Mouse (Mus musculus) layer of hippocampus, postnatal 36 days (tissue): ENCODE data around the gene Mrtfa. TPM values are rescaled to one million over a fixed set of nuclear protein-coding genes. Genes with fewer than 3 reads are reported as not detected.

ENCODE experiments used
- DNase-seq, 2 experiments: peaks; one replicate each; pipeline ENCODE4 v3.0.0; 2022
- total RNA-seq, 2 experiments: library from RNA; stranded (reverse); gene quantifications; 2 replicates each; pipeline ENCODE4 v1.2.3; 2021

Gene Mrtfa
- total RNA-seq, 2 experiments from 2014 or later: 96.1 to 121 TPM

DNA sequence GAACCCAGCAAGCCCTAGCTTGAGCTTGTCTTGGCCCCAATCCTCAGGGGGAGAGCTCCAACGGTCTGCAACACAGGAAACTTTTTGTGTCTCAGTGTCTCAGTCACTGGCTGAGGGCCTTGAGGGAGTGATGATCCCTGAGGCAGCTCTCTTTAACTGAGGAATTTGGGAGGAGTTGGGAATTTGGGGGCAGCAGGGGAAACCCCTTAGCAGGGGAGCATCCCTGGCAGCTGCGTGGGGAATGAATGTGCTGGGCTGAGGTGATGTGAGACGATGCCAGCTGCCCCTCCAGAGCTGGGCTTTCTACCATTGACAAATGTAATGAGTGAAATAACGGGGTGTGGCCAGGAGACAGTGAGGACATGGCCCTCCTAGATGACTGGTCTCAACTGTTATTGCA lies 4.9 kb upstream of the Mrtfa start:
- DNase-seq: no peak

DNA sequence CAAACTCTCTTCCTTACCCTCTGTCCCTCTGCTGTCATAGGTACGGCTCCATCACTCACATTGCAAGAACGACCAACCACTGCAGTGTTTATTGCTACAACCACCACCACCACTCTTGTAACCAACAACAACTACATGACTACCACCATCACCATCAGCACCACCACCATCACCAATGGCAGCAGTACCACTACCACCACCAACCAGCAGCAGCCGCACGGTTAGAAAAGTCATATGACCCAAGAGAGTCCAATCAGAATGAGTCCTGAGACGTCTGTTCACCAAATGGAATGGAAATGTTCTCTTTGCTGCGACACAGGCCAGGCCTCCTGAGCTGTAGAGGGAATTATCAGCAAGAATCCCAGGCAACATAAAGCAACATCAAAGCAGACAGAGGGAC lies 4.2 kb upstream of the Mrtfa start:
- DNase-seq: no peak

DNA sequence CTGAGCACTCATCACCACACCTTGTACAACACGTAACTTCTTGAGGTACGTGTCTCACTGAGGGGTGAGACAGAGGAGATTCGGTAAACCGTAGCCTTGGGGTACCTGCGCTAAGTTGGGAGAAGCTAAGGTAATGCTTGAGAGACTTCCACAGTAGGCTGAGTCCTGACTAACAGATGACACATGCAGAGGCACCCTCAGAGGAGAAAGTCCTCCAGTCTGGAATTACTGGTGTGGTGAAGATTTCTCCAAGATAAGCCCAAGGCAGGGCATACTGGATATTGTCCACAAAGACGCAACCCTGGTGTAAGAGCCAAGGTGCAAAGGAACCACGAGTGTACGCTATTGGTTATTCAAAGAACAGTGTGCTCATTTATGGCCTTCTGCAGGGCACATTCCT lies 2.3 kb upstream of the Mrtfa start:
- DNase-seq: no peak

DNA sequence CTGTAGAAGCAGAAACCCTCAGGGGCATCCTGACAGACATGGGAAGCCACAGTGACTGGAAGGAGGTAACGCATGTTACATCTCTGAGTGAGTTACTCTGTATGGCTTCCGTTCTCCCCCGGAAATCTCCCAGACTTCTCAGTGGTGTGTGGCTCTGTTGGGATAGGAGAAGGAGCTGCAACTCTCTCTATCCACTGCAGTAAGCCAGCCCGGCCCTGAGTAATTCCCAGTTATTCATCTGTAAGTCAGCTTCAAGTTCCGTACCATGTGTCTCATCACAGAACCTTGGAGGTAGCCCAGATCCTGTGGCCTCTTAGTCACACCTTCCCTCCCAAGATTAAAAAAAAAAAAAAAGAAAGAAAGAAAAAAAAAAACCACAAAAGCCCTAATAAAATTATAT lies 1.8 kb upstream of the Mrtfa start:
- no peak for DNase-seq

DNA sequence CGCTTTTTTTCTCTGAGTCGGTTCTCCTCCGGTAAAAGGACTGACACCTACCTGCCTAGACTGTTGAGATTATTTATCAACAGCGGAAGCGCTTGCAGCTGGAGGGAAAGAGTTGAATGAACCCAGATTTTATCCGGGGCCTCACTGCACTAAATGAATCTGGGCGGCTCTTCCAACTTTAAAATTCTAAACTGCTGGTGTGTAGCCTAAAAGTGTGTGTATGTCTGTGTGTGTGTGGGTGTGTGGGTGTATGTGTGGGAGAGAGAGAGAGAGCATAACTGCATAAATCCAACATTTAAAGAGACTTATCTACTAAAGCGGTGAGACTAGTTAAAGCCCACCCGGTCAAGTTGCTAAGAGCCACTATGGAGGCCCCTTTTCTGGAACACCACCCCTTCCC lies 746 bp upstream of the Mrtfa start:
- peak in 1 of 2 experiments; percentile 23 for DNase-seq

DNA sequence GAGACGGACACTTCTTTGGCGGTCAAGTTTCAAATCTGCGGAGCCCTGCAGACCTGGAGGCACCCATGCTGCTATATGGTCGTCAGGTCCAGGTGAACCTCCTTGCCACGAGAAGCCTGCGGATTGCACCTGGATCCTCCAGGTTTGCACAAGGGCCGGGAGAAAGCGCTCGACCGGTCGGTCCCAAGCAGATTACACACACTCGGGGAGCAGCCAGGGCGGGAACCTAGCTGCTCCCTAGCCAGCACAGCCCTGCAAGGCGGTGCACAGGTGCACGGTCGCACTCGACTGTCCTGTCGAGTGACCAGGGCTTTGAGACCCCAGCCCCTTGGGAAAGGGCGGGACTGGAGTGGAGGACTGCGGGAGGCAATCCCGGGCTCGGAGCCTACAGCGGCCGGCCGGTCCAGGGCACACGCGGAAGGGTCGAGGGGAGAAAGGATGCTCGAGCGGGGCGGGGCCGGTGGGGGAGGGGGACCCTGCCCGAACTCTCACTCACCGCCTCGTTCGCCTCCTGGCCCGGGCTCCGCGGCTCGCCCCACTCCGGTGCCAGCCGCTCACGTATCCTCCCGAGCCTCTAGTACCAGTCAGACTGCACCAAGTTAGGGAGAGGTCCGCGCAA lies 437 bp downstream of the Mrtfa start:
- peak in 1 of 2 experiments; percentile 21 for DNase-seq

DNA sequence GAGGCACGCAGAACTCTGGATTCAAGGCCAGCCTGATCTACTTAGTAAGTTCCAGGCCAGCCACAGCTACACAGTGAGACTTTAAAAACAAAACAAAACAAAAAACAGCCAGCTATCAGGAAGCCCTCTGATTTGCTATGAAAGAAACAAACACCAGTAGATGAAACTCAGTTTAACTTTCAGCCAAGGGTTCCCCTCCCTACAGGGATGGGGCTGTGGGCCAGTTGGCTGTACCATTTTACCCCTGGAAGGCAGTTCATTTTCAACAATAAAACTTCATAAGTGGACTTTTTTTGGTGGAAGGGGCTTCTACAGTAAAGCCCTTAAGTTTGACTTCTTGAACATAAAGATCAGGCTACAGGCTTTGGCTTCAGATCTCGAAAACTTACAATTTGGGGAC lies 1.5 kb downstream of the Mrtfa start:
- no peak for DNase-seq

DNA sequence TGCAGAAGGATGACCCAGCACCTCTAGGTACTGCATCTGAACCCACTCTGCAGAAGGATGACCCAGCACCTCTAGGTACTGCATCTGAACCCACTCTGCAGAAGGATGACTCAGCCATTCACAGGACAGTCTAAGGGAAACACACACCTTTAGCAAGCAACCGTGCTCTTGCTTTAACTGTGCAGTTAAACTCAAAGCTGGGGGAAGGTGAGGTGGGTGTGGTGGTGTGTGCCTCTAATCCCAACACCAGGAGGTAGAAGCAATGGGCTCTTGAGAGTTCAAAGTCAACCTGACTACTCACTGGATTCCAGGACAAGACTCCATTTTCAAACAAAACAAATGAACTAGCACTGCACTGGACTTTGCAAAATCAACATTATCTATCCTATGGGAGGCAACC lies 5.6 kb downstream of the Mrtfa start:
- DNase-seq: no peak

DNA sequence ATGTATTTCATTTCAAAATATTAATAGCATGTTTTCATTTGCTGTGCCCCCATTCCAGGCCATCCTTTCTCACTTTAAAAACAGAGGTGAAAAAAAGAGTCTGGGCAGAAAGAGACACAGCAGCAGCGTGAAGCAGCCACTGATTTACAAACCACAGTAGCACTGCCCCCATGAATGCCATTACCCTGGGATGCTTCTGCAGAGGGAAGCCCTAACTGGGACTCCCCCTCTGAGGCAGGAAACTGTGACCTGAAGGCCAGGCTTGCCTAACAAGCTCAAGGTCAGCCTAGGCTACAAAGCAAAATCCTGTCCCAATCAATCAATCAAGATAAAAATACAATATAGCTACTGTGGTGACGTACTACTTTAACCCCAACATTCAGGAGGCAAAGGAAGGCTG lies 9.3 kb downstream of the Mrtfa start:
- no peak for DNase-seq

DNA sequence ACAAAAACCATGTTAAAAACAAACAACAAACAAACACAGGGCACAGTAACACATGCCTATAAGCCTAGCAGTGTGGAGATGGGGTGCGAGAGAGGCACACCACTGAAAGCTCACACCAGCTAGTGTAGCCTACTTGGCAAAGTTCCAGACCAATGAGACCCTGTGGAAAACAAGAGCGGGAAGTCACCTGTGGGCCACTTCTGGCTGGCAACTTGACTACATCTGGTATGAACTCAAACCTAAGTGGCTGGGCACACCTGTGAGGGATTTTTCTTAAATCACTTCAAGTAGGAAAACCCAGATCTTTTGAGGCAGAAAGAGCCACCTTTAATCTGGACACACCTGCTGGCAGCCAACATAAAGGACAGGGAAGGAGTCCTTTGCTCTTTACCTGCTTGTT lies 11.0 kb downstream of the Mrtfa start:
- no peak for DNase-seq

DNA sequence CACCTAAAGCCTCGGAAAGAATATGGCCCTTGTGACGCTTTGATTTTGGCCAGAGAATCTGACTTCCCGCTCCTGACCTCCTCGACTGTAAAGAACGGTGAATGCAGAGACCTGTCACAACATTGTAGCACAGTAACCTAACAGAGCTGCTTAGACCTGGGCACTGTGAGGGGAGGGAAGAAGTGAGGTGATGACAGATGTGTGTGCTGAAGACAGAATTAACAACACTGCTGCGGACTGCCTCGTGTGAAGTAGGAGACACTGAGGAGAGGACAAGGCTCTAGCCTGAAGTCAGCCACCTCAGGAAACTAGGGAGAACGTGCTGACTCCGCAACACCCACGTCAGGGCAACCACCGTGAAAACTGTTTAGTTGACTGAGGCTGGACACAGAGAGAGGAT lies 11.9 kb downstream of the Mrtfa start:
- DNase-seq: no peak

DNA sequence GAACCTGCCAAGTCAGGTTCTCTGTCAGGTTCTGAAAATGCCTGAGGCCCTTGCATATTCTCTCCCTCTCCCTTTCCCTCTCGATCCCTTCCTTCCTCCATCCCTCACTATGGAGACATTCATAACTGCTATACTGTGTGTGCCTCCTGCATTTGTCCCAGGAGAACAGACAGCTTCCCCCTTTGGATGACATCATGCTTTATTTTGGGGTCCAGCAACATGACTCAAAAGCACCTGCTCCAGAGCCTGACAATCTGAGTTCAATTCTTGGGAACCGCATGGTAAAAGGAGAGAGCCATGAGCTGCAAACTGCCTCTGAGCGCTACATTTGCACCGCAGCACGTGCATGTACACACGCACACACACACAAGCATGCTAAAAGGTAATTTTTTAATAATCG lies 12.7 kb downstream of the Mrtfa start:
- DNase-seq: no peak

DNA sequence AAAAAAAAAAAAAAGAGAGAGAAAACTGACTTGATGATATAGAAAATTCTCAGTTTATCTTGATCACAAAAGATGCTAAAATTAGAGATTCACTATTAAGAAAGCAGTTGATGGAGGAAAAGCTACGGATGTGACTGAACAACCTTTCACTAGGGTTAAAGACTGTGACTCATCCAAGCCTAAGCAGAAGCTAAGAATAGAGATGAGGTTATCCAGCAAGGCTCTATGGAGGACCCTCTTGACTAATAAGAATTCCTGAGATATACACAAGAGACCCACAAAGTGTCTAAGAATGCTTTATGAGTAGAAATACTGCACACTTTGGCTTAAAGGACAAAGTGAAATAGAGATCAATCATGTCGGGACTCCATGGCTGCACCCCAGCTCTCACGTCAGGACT lies 14.9 kb downstream of the Mrtfa start:
- DNase-seq: no peak

DNA sequence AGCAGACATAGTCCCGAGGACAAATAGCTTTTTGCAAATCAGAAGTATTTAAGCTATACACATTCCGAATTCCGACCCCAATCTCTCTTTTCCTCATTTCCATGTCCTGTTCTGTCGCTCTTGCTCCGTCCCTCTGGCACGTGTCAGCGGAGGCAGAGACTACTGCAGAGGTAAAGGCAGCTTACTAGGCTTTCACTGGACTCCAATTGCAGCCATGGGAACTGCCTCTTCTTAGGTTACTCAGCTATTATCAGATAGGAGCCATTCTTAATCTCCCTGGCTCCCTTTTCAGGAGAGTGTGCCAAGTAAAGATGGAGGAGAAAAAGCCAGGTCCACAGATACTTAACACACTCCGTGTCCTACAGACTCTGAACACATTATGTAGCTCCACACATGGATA lies 18.3 kb downstream of the Mrtfa start:
- DNase-seq: no peak

DNA sequence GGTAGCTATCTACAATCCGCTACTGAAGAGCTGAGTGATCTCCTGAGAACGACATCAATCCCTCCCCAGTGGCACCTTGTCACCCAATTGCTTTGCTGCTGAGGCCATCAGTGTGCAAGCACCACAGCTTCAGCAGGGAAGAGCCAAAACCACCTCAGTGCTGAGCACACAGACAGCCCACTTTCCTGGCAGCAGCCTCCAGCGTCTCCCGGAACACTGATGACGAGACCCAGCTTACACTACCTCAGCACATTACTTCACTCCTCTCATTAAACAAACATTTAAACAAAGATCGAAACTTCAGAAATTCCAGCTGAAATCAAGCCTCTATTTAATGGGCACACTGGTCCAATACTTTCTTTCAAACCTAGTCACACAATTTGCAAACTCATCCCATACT lies 21.8 kb downstream of the Mrtfa start:
- no peak for DNase-seq

DNA sequence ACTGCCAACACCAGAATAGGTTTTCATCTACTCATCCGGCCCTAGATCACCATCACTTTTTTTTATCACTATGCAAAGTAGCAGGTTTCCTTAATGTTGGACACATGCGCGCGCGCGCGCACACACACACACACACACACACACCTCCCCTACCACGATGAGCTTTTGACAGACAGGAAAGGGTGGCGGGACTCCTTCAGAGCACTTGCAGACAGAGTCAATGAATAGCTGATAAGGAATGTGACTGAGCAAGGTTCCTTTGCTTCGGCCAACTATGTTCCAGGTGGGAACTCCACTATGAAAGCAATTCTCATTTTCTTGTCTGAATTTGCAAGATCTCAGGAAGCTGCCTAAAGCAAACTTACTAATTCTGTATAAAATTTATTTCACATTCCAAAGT lies 22.7 kb downstream of the Mrtfa start:
- DNase-seq: no peak

DNA sequence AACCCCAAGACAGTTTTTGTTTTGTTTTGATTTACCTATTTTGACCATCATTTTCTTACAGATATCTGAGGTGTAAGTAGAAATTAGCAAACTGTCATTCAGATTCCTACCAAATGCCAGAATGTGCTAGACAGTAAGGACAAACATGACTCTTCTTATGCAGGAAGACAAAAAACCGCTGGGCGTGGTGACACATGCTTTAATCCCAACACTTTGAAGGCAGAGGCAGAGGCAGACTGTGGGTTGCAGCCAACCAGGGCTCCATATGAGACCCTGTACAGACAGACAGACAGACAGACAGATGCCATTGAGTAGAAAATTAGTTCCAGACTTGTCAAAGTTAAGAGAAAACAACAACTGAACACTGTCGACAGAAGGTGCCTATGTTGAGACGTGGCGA lies 24.3 kb downstream of the Mrtfa start:
- DNase-seq: no peak

DNA sequence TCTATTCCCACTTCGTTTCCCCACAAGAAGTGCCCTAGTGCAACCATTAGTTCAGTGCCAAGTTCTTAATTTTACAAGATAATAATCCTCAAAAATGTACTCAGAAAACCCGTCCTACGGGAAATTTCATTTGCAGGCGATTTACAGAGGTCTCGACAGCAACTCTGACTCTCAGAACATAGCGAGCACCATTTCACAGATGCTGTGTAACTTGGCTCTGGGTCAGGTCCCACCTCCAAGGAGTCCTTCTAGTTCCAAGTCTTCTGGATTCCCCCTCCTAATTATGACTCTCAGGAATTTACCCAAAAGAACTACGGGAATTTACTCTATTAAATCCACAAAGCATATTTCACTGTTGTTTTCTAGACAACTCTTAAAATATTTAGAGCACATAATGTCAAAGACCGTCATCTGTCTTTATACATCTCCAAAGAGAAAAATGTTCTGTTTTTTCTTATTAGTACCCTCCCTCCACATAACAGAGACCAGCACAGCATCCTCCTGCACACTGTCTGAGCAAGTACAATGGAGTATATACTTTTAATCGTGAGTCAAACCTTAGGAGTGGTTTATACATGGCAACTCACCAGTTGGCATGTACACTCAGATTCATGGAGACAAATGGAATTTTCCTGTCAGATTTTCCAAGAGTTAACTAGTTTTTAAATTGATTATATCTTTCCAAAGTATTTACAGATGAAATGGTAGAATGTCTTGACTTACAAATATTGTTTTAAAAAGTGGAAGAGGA lies 25.8 kb downstream of the Mrtfa start:
- no peak for DNase-seq

DNA sequence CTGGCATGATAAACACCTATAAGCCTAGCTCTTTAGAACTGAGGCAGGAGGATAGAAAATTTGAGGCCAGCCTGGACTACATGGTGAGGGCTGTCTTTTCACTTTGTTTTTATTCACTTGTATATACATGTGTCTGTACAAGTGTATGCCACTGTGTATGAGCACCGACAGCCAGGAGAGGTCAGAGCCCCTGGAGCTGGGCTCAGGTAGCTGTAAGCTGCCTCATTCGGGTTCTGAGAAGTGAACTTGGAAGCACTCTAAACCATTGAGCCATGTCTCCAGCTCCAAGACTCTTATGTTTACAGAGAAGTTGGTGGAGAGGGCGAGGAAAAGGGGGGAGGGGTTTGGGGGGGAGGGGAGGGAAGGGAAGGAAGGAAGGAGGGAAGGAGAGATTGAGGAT lies 29.0 kb downstream of the Mrtfa start:
- DNase-seq: no peak

DNA sequence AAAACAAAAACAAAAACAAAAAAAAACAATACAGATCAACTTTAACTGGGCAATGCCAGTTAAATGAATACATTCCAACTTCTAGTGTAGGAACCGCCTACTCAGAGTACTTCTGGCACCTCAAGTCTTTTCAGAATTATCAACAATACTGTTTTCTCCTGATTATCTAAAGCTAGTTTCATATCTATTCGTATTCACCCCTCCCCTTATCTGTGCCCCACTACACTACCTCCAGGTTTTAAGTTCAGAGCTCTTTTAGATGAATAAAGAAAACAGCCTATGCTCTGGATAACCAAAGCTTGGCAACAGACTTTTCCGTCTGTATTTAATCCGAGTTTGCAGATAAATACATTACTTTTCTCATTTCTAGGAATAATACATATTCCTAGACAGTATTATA lies 29.9 kb downstream of the Mrtfa start:
- no peak for DNase-seq

DNA sequence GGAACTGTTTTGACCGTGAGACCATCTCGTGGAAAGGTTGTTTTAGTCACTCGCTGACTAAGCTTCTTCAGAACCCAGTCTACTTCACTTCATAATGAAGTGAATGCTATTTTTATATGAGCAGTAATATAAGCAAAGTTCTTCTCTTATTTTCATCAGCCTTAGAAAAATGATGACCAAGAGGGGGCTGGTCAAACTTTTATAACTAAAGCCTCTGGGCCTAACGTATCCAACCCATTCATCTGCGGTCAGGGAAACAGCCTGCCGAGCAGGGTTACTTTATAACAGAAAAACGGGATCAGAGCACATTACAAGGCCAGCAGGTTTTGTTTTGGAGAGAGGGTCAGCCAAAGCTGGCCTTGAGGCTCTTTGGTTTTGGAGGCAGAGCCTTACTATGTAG lies 31.3 kb downstream of the Mrtfa start:
- DNase-seq: no peak

DNA sequence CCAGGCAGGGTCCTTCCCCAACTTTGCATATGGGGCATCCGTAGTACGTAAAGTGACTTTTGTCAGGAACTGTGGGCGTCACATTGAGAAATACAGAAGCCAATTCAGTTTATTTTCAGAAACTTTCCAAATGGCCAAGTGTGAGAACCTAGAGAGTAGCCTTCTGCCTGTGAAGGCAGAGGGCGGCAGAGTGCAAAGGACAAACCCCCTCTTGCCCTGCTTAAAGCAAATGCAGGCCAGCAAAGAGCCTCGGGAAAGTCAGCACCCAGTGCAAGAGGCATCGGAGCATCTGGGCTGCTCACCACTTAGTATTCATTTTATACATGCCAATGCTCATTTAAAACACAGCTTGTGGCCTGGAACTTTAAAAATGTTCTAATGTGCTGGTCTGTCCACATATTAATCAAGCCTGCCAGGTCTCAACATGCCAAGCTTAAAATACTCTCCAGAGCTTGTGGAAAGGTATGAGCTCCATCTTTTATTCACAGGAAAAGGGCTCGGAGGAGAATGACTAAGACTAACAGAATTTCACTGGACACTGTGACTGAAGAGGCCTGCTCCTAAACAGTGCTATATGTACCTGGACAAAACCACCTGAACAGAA lies 31.9 kb downstream of the Mrtfa start:
- no peak for DNase-seq

DNA sequence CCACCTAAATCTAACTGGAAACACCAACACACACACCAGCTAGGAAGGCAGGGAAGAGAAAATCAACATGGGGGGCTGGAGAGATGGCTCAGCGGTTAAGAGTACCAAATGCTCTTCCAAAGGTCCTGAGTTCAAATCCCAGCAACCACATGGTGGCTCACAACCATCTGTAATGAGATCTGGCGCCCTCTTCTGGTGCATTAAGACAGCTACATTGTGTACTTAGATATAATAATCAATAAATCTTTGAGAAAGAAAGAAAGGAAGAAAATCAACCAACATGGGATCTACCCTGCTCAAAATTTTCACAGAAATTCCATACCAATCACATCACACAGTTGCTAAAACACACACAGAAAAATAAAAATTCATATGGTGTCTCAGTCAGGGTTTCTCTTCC lies 34.1 kb downstream of the Mrtfa start:
- no peak for DNase-seq

DNA sequence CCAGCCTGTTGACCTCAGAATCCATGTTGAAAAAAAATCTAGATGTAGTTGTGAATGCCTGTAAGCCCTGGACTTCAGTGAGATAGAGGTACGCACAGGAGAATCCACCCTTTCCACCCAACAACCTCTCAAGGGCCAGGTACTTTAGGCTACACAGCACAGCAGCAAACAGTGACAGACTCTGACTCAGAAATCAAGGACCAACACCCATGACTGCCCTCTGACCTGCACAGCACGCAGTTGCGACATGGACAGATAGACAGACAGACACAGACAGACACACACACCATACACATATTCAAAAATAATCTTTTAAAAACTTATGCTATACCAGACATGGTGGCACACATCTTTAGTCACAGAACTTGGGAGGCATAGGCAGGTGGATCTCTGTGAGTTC lies 34.7 kb downstream of the Mrtfa start:
- DNase-seq: no peak
